ENCODE assay signal across 23 mouse cellular contexts in the genomic region with DNA sequence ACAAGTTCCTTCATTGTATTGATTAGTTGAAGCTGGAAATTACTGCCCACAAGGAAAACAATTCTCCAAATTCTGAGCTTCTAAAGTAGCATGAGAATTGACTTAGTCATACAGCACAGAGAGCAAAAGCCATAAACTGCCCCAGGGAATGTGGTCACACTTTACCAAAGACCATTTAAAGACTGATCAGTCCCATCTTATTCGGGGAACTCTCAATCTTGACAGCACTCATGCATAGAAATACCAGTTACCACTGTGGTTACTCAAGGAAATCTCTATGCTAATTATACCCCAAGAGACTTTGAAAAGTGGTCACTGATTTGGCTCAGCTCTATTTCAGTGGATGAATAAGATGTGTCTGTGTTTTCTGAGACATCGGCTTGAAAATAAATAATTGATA. TPM values are rescaled to one million over a fixed set of nuclear protein-coding genes. Genes with fewer than 3 reads are reported as not detected.
DNase-seq lines count a peak whose midpoint lies in the region; ATAC-seq and TF ChIP-seq lines count a peak whose summit lies in the region.
"Had no signal": no experiment of that assay in that cellular context is flagged by ENCODE, and none has a peak within 500 bp of the region (broad histone marks: within the 10 kb centered on the region; RNA-seq: fewer than 3 reads in every experiment).

No protein-coding gene starts in this region.

- no peaks in the 10 kb centered on the region; the same call in 1 of the 2 replicates for H3K4me1 ChIP-seq in heart, embryonic 12.5 days (replicated peaks)
- H3K4me1 ChIP-seq in intestine, postnatal 0 days (replicated peaks; ENCODE audit: control insufficient read depth, insufficient read depth, low read length): no peaks in the 10 kb centered on the region
- H3K4me1 ChIP-seq in intestine, embryonic 15.5 days (replicated peaks): no peaks in the 10 kb centered on the region
- H3K4me1 ChIP-seq: limb, embryonic 15.5 days; stomach, embryonic 15.5 days had no signal

- no peak overlapping the region for H3K27ac ChIP-seq in heart, embryonic 12.5 days (ENCODE audit: poor library complexity, severe bottlenecking)
- H3K27ac ChIP-seq in intestine, postnatal 0 days (ENCODE audit: low read depth, low read length): no peak overlapping the region
- no peak overlapping the region for H3K27ac ChIP-seq in intestine, embryonic 15.5 days
- H3K27ac ChIP-seq: limb, embryonic 15.5 days; neural tube, embryonic 13.5 days; stomach, embryonic 15.5 days had no signal

- H3K4me3 ChIP-seq in heart, embryonic 12.5 days: no peak overlapping the region
- H3K4me3 ChIP-seq in intestine, postnatal 0 days (ENCODE audit: low read depth, low read length): no peak overlapping the region
- no peak overlapping the region for H3K4me3 ChIP-seq in intestine, embryonic 15.5 days (replicated peaks)
- H3K4me3 ChIP-seq: stomach, embryonic 15.5 days had no signal

- TF ChIP-seq CTCF in intestine, postnatal 0 days (IDR thresholded peaks at IDR 0.05; ENCODE audit: low read depth): no peak

- no peaks in the 10 kb centered on the region for H3K36me3 ChIP-seq in heart, embryonic 12.5 days
- H3K36me3 ChIP-seq in intestine, postnatal 0 days (ENCODE audit: control insufficient read depth, insufficient read depth): no peaks in the 10 kb centered on the region
- H3K36me3 ChIP-seq in intestine, embryonic 15.5 days: no peaks in the 10 kb centered on the region
- no peaks in the 10 kb centered on the region for H3K36me3 ChIP-seq in splenic B cell, adult 2 months (ENCODE audit: control insufficient read depth, insufficient read depth, low read length, poor library complexity, severe bottlenecking)
- H3K36me3 ChIP-seq: limb, embryonic 15.5 days; neural tube, embryonic 13.5 days; stomach, embryonic 15.5 days had no signal

- no peak for ATAC-seq in heart, embryonic 12.5 days (ENCODE audit: insufficient number of reproducible peaks, low FRiP score)
- no peak for ATAC-seq in intestine, postnatal 0 days
- ATAC-seq in intestine, embryonic 15.5 days: no peak
- ATAC-seq: forebrain, embryonic 14.5 days; inflammation-experienced regulatory T-cells, adult 6 months; liver, postnatal 0 days had no signal

- H3K9me3 ChIP-seq in heart, embryonic 12.5 days (replicated peaks): no peaks in the 10 kb centered on the region
- no peaks in the 10 kb centered on the region for H3K9me3 ChIP-seq in intestine, postnatal 0 days (ENCODE audit: control insufficient read depth)
- no peaks in the 10 kb centered on the region for H3K9me3 ChIP-seq in intestine, embryonic 15.5 days
- H3K9me3 ChIP-seq: limb, embryonic 15.5 days; neural tube, embryonic 13.5 days; stomach, embryonic 15.5 days had no signal

- intact Hi-C loops in heart, postnatal 25 days (cut with DNase I): loop anchor here (5.0 kb wide), 3 partner anchors 58 to 232 kb away; a partner anchor contains a TSS

- H3K27me3 ChIP-seq in heart, embryonic 12.5 days (replicated peaks): no peaks in the 10 kb centered on the region
- H3K27me3 ChIP-seq in intestine, postnatal 0 days (replicated peaks; ENCODE audit: control insufficient read depth, insufficient read depth, low read length): no peaks in the 10 kb centered on the region
- no peaks in the 10 kb centered on the region for H3K27me3 ChIP-seq in intestine, embryonic 15.5 days (replicated peaks)
- no peaks in the 10 kb centered on the region for H3K27me3 ChIP-seq in splenic B cell, adult 2 months (ENCODE audit: control insufficient read depth, insufficient read depth, low read length, poor library complexity, severe bottlenecking)
- H3K27me3 ChIP-seq: limb, embryonic 15.5 days; neural tube, embryonic 13.5 days; stomach, embryonic 15.5 days had no signal

- H3K9ac ChIP-seq in heart, embryonic 12.5 days: no peak overlapping the region
- H3K9ac ChIP-seq in intestine, postnatal 0 days (ENCODE audit: low read depth, low read length): no peak overlapping the region
- no peak overlapping the region for H3K9ac ChIP-seq in intestine, embryonic 15.5 days
- H3K9ac ChIP-seq: limb, embryonic 15.5 days; liver, postnatal 0 days; stomach, embryonic 15.5 days had no signal

- peak overlapping the region; percentile 14; the same call in 1 of the 2 replicates for H3K4me2 ChIP-seq in heart, embryonic 12.5 days
- H3K4me2 ChIP-seq in intestine, postnatal 0 days (replicated peaks; ENCODE audit: low read depth): peak overlapping the region; percentile 13; the same call in 1 of the 2 replicates
- H3K4me2 ChIP-seq in intestine, embryonic 15.5 days (replicated peaks): no peak overlapping the region

- WGBS in heart, embryonic 12.5 days: 72% methylated on average over 2 of the region's 2 CpGs
- 77% methylated on average over 2 of the region's 2 CpGs for WGBS in intestine, postnatal 0 days
- WGBS in intestine, embryonic 15.5 days: 83% methylated on average over 2 of the region's 2 CpGs

- no peak for DNase-seq in heart, postnatal 25 days (ENCODE audit: low spot score)
- DNase-seq in NIH3T3 (ENCODE audit: low read depth): peak; percentile 39
- peak; percentile 13 for DNase-seq in splenic B cell, adult 2 months (ENCODE audit: low read depth, low spot score)
- no peak for DNase-seq in testis, postnatal 14 days (ENCODE audit: low spot score)
- DNase-seq: adrenal gland, postnatal 14 days; kidney, postnatal 14 days; layer of hippocampus, adult 9-11 months; liver, postnatal 0 days; lung, postnatal 4 days; thymus, postnatal 36 days had no signal

RNA-seq across cellular contexts. Expression of a gene that starts 1.2 kb away (rescaled TPM):
- polyA plus RNA-seq in heart, embryonic 12.5 days (2016; fragmentation: Nextera tagmentation; extraction: Ambion mirVana): 1.3 TPM in 2 replicates
- total RNA-seq in heart, postnatal 25 days (2021): 1 to 10 TPM in 1 of 2 experiments, under 1 TPM in 1; 0.88 to 1.1 TPM
- 1.1 and 1.4 TPM in 2 replicates for polyA plus RNA-seq in intestine, postnatal 0 days (2015; fragmentation: Nextera tagmentation; extraction: Ambion mirVana)
- polyA plus RNA-seq in intestine, embryonic 15.5 days (2015; fragmentation: Nextera tagmentation; extraction: Ambion mirVana): 0.87 and 0.98 TPM in 2 replicates
- polyA plus RNA-seq: inflammation-experienced regulatory T-cells, adult 6 months had no signal

RNA-seq across cellular contexts. Expression of a gene that starts 32.6 kb away (rescaled TPM):
- polyA plus RNA-seq in heart, embryonic 12.5 days (2016; fragmentation: Nextera tagmentation; extraction: Ambion mirVana): 0.64 and 0.78 TPM in 2 replicates
- total RNA-seq in heart, postnatal 25 days (2021): not detected
- polyA plus RNA-seq in intestine, postnatal 0 days (2015; fragmentation: Nextera tagmentation; extraction: Ambion mirVana): 2.4 and 2.6 TPM in 2 replicates
- polyA plus RNA-seq in intestine, embryonic 15.5 days (2015; fragmentation: Nextera tagmentation; extraction: Ambion mirVana): 1.4 and 2.2 TPM in 2 replicates
- total RNA-seq: heart, postnatal 36 days had no signal
- polyA plus RNA-seq: C2C12 had no signal

RNA-seq across cellular contexts. Expression of a gene that starts 51.0 kb away (rescaled TPM):
- 0.13 TPM in 1 of 2 replicates, not detected in the other for polyA plus RNA-seq in heart, embryonic 12.5 days (2016; fragmentation: Nextera tagmentation; extraction: Ambion mirVana)
- total RNA-seq in heart, postnatal 25 days (2021): not detected
- not detected in 2 replicates for polyA plus RNA-seq in intestine, postnatal 0 days (2015; fragmentation: Nextera tagmentation; extraction: Ambion mirVana)
- polyA plus RNA-seq in intestine, embryonic 15.5 days (2015; fragmentation: Nextera tagmentation; extraction: Ambion mirVana): not detected in 2 replicates
- total RNA-seq: adrenal gland, postnatal 14 days; heart, postnatal 36 days; left cerebral cortex, postnatal 10 days had no signal
- polyA plus RNA-seq: C2C12; forebrain, embryonic 14.5 days; inflammation-experienced regulatory T-cells, adult 6 months; limb, embryonic 15.5 days; liver, postnatal 0 days; midbrain, postnatal 0 days; neural tube, embryonic 13.5 days; stomach, embryonic 15.5 days had no signal

RNA-seq across cellular contexts. Expression of a gene that starts 57.8 kb away (rescaled TPM):
- not detected in 2 replicates for polyA plus RNA-seq in heart, embryonic 12.5 days (2016; fragmentation: Nextera tagmentation; extraction: Ambion mirVana)
- total RNA-seq in heart, postnatal 25 days (2021): not detected
- polyA plus RNA-seq in intestine, postnatal 0 days (2015; fragmentation: Nextera tagmentation; extraction: Ambion mirVana): not detected in 2 replicates
- polyA plus RNA-seq in intestine, embryonic 15.5 days (2015; fragmentation: Nextera tagmentation; extraction: Ambion mirVana): not detected in 2 replicates
- total RNA-seq: adrenal gland, postnatal 14 days; ES-E14; heart, postnatal 36 days; midbrain, postnatal 0 days had no signal
- polyA plus RNA-seq: C2C12; forebrain, embryonic 14.5 days; inflammation-experienced regulatory T-cells, adult 6 months; limb, embryonic 15.5 days; liver, postnatal 0 days; midbrain, postnatal 0 days; neural tube, embryonic 13.5 days; stomach, embryonic 15.5 days had no signal

Comparison
In these comparisons a context has a peak if more than half of its experiments do, and no peak if none do; other contexts are left out.
1. DNase-seq: peak in NIH3T3 (single experiment) and splenic B cell, adult 2 months (single experiment); none in heart, postnatal 25 days (single experiment) and testis, postnatal 14 days (single experiment).